Mouse (Mus musculus): ENCODE measurements at regions not wholly inside any gene's neighbourhood (a gene's known extent, or its start where the extent isn't known, plus 50 kb on each side); places are given as distances from the start of the nearest gene placed in this dataset.

GRCm38 (mm10) chr5:133935006-133935405 is 164.5 kb upstream of the Castor2 start:
- WGBS = 51% methylated on average over 6 of the region's 6 CpGs
- no peaks in the 10 kb centered on the region for H3K9me3 ChIP-seq
- H3K27me3 ChIP-seq (replicated peaks) = no peaks in the 10 kb centered on the region
- no peak overlapping the region for H3K4me2 ChIP-seq
- H3K4me1 ChIP-seq = 0 out of 2 replicates have a peak, but pooled peaks cover 5% of the 10 kb centered on the region
- H3K4me3 ChIP-seq = no peak overlapping the region
- no peak overlapping the region for H3K27ac ChIP-seq (replicated peaks)
- no peak overlapping the region for H3K9ac ChIP-seq
- ATAC-seq (ENCODE audit: extremely low read depth, insufficient number of reproducible peaks, low FRiP score, low TSS enrichment) = no peak
- no peaks in the 10 kb centered on the region for H3K36me3 ChIP-seq

DNA sequence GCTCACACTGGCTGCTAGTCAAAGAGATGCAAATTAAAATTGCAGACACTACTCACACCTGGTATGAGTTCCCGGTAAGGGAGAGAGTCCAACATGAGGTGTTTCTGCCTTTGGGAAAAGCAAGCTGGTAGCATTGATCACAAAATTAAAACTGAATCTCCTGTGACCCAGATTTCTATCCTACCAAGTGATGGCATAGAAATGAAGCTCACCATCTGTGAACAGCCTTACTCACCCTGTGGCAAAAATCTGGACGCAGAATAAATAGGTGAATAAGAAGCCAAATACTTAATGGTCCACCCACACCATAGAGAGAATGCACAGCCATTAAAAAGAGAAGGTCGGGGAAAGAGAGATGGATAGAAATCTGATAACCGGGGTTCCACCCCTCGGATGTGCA is 169.4 kb upstream of the Castor2 start:
- H3K27ac ChIP-seq (replicated peaks) = no peak overlapping the region
- H3K9ac ChIP-seq = no peak overlapping the region
- no peak for ATAC-seq (ENCODE audit: extremely low read depth, insufficient number of reproducible peaks, low FRiP score, low TSS enrichment)
- no peaks in the 10 kb centered on the region for H3K27me3 ChIP-seq (replicated peaks)
- H3K36me3 ChIP-seq = no peaks in the 10 kb centered on the region
- H3K9me3 ChIP-seq = no peaks in the 10 kb centered on the region
- H3K4me2 ChIP-seq = no peak overlapping the region
- 0 out of 2 replicates have a peak, but pooled peaks cover 3% of the 10 kb centered on the region for H3K4me1 ChIP-seq
- no peak overlapping the region for H3K4me3 ChIP-seq
- WGBS = 73% methylated on average over 5 of the region's 5 CpGs

GRCm38 (mm10) chr5:133927054-133927453 is 172.5 kb upstream of the Castor2 start:
- no peaks in the 10 kb centered on the region for H3K36me3 ChIP-seq
- H3K4me1 ChIP-seq = no peaks in the 10 kb centered on the region
- no peak overlapping the region for H3K4me3 ChIP-seq
- no peak for ATAC-seq (ENCODE audit: extremely low read depth, insufficient number of reproducible peaks, low FRiP score, low TSS enrichment)
- no peaks in the 10 kb centered on the region for H3K27me3 ChIP-seq (replicated peaks)
- H3K9ac ChIP-seq = no peak overlapping the region
- H3K4me2 ChIP-seq = no peak overlapping the region
- H3K27ac ChIP-seq (replicated peaks) = no peak overlapping the region
- 69% methylated on average over 5 of the region's 5 CpGs for WGBS
- H3K9me3 ChIP-seq = no peaks in the 10 kb centered on the region

DNA sequence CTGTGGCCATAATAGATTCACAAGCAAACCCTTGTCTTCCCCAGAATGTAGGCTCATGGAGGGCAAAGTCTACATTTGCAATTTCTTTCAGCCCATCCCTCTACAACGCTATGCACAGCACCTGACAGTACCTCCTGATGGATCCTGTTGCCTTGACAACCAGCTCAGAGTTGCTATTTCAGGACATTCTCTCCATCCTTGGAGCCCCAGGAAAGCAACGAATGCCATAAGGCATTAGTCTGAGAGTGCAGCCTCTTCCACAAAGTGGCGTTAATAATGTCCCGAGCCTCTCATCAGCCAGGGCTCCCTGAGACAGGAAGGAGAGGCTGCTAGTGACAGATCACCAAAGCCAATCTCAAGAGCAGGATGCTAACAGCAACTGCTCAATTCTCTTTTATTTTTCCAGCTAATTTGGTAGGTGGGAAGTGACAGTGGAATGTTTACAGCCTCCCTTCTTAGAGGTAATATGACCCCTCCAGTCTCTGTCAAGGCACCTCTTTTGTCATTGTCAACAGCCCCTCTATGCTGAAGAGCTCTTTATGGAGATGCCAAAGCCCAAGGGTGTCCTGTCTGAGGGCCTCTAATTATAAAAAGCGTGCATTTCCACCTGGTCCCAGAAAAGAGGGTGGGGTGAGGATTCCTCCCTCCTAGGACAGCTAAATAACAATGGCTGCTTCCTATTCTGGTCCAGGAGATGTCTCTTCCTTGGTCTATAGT is 174.2 kb upstream of the Castor2 start:
- H3K4me1 ChIP-seq = no peaks in the 10 kb centered on the region
- H3K36me3 ChIP-seq = no peaks in the 10 kb centered on the region
- no peak overlapping the region for H3K4me3 ChIP-seq
- 28% methylated on average over 5 of the region's 5 CpGs for WGBS
- no peak overlapping the region for H3K27ac ChIP-seq (replicated peaks)
- H3K9me3 ChIP-seq = no peaks in the 10 kb centered on the region
- no peak overlapping the region for H3K9ac ChIP-seq
- H3K4me2 ChIP-seq = no peak overlapping the region
- no peak for ATAC-seq (ENCODE audit: extremely low read depth, insufficient number of reproducible peaks, low FRiP score, low TSS enrichment)
- no peaks in the 10 kb centered on the region for H3K27me3 ChIP-seq (replicated peaks)

- ATAC-seq (ENCODE audit: extremely low read depth, insufficient number of reproducible peaks, low FRiP score, low TSS enrichment) = no peak
- H3K36me3 ChIP-seq = no peaks in the 10 kb centered on the region
- no peak overlapping the region for H3K9ac ChIP-seq
- no peaks in the 10 kb centered on the region for H3K9me3 ChIP-seq
- no peak overlapping the region for H3K27ac ChIP-seq (replicated peaks)
- no peaks in the 10 kb centered on the region for H3K27me3 ChIP-seq (replicated peaks)
- H3K4me3 ChIP-seq = no peak overlapping the region
- no peaks in the 10 kb centered on the region for H3K4me1 ChIP-seq
- WGBS = 67% methylated on average over 1 of the region's 1 CpGs
- no peak overlapping the region for H3K4me2 ChIP-seq
Measured at GRCm38 (mm10) chr5:133922181-133922580, 177.3 kb upstream of the Castor2 start.

GRCm38 (mm10) chr5:133915734-133916550 is 183.6 kb upstream of the Castor2 start:
- Histone ChIP-seq H3K9ac (no peak overlapping the region), H3K27ac (replicated peaks) (no peak overlapping the region), H3K36me3 (no peaks in the 10 kb centered on the region), H3K4me3 (no peak overlapping the region), H3K4me2 (no peak overlapping the region), H3K27me3 (replicated peaks) (no peaks in the 10 kb centered on the region), H3K9me3 (no peaks in the 10 kb centered on the region), H3K4me1 (no peaks in the 10 kb centered on the region)
- no peak for ATAC-seq (ENCODE audit: extremely low read depth, insufficient number of reproducible peaks, low FRiP score, low TSS enrichment)

DNA sequence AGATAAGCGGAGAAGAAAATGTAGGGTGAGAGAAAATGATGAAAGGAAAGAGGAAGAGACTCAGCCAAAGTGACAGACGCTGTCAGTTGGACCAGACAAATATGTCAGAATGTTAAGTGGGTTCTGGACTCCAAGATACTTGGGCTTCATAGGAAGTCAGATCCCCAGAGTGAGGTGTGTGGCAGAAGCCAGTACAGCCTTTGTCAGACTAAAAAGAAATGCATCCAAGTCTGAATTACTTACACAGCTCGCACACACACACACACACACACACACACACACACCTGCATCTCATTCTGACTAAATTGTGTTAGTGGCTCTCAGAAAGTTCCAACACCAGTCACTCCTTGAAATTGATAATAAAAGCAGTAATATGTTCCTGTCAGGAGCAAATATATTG is 192.1 kb upstream of the Castor2 start:
- WGBS = 63% methylated on average over 3 of the region's 3 CpGs
- Histone ChIP-seq H3K4me1 (no peaks in the 10 kb centered on the region), H3K9ac (no peak overlapping the region), H3K27me3 (replicated peaks) (no peaks in the 10 kb centered on the region), H3K36me3 (no peaks in the 10 kb centered on the region), H3K4me2 (no peak overlapping the region), H3K4me3 (no peak overlapping the region), H3K27ac (replicated peaks) (no peak overlapping the region), H3K9me3 (peaks cover 21% of the 10 kb centered on the region)
- ATAC-seq (ENCODE audit: extremely low read depth, insufficient number of reproducible peaks, low FRiP score, low TSS enrichment) = no peak

DNA sequence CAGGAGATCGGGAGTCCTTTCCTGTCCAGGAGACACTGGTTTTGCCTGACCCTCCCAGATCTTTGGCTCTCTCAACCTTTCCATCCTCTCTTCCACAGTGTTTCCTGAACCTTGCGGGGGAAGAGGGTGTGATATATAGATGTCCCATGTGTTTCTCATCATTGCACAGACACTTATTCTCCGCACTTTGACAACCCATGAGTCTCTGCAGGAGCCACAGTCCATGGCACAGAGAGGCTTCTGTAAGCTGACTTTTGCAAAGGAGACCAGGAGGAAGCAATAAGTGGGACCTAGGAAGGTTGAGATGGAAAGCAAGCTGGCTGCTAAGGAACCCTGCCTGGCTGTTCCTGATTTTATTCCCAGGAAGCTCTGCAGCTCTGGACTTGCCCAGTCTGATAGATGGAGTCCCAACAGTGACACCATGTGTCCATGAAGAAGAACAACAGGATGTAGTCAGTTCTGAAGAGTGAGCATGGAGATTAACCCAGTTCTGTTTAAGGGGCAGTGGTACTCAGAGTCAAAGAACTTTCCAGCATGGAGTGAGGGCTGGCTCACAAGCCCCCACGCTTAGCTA is 201.4 kb upstream of the Castor2 start:
- no peak overlapping the region for H3K27ac ChIP-seq (replicated peaks)
- no peak overlapping the region for H3K4me2 ChIP-seq
- no peaks in the 10 kb centered on the region; the same call in none of the 2 replicates for H3K4me1 ChIP-seq
- no peak for ATAC-seq (ENCODE audit: extremely low read depth, insufficient number of reproducible peaks, low FRiP score, low TSS enrichment)
- H3K4me3 ChIP-seq = no peak overlapping the region
- H3K9me3 ChIP-seq = peaks cover 6% of the 10 kb centered on the region; the same call in 1 of the 2 replicates
- H3K36me3 ChIP-seq = no peaks in the 10 kb centered on the region
- 49% methylated on average over 4 of the region's 4 CpGs for WGBS
- H3K9ac ChIP-seq = no peak overlapping the region
- H3K27me3 ChIP-seq (replicated peaks) = peaks cover 5% of the 10 kb centered on the region; the same call in 1 of the 2 replicates

GRCm38 (mm10) chr5:133890728-133891127 is 208.8 kb upstream of the Castor2 start:
- peaks cover 17% of the 10 kb centered on the region; the same call in 1 of the 2 replicates for H3K27me3 ChIP-seq (replicated peaks)
- no peak overlapping the region for H3K27ac ChIP-seq (replicated peaks)
- H3K36me3 ChIP-seq = no peaks in the 10 kb centered on the region
- WGBS = 77% methylated on average over 3 of the region's 3 CpGs
- no peak overlapping the region for H3K4me3 ChIP-seq
- peaks cover under 1% of the 10 kb centered on the region for H3K4me1 ChIP-seq
- no peak for ATAC-seq (ENCODE audit: extremely low read depth, insufficient number of reproducible peaks, low FRiP score, low TSS enrichment)
- H3K9ac ChIP-seq = no peak overlapping the region
- no peaks in the 10 kb centered on the region for H3K9me3 ChIP-seq
- H3K4me2 ChIP-seq = no peak overlapping the region

DNA sequence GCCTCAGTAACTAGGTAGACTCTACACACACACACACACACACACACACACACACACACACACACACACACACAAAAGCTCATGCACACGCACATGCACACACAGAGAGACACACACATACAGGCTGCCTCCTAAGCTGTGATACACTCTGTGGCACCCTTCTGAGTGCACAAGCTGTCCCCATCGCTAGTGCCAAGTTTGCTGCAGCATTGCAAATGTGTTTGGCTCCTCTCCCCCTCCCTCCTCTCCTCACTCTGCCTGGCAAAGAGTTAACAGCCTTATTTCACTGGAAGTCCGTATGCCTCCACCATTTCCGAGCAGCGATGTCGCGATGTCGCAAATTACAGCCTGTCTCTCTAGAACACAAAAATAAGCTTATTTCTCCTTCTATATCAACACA is 209.7 kb upstream of the Castor2 start:
- 66% methylated on average over 8 of the region's 8 CpGs for WGBS

DNA sequence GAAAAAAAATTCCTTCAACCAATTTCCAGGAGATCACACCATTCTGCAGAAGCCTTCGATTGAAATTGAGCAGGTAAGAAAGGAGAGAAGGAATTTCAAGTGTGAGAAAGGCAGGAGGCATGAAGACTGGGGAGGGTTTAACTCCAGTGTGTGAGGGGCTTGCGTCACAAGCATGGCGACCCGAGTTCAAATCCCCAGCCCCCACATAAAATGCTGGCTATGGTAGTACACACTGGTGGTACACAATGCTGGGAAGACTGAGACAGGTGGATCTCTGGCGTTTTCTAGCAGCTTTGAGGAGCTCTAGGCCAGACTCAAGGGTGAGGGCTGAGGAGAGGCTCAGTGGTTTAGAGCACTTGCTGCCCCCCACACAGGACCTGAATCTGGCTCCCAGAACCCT is 214.0 kb upstream of the Castor2 start:
- Histone ChIP-seq H3K4me3 (no peak overlapping the region), H3K36me3 (no peaks in the 10 kb centered on the region), H3K4me2 (peak overlapping the region; percentile 22; the same call in 1 of the 2 replicates), H3K9me3 (no peaks in the 10 kb centered on the region), H3K27me3 (replicated peaks) (peaks cover 8% of the 10 kb centered on the region; the same call in 1 of the 2 replicates), H3K9ac (no peak overlapping the region), H3K27ac (replicated peaks) (peak overlapping the region; percentile 69), H3K4me1 (peaks cover 17% of the 10 kb centered on the region)
- 85% methylated on average over 5 of the region's 5 CpGs for WGBS
- ATAC-seq (ENCODE audit: extremely low read depth, insufficient number of reproducible peaks, low FRiP score, low TSS enrichment) = no peak

More for the DNA sequence above, 209.7 kb upstream of the Castor2 start:
- Histone ChIP-seq H3K9ac (no peak overlapping the region), H3K4me3 (no peak overlapping the region), H3K27ac (replicated peaks) (no peak overlapping the region), H3K27me3 (replicated peaks) (peaks cover 13% of the 10 kb centered on the region; the same call in 1 of the 2 replicates), H3K4me2 (no peak overlapping the region), H3K36me3 (no peaks in the 10 kb centered on the region), H3K4me1 (peaks cover 9% of the 10 kb centered on the region), H3K9me3 (no peaks in the 10 kb centered on the region)
- no peak for ATAC-seq (ENCODE audit: extremely low read depth, insufficient number of reproducible peaks, low FRiP score, low TSS enrichment)

Data from heart, embryonic 13.5 days (tissue).